Mouse (Mus musculus) kidney, adult 2 months (tissue): ENCODE results near the gene Il17rb. TPM values are rescaled to one million over a fixed set of nuclear protein-coding genes. Genes with fewer than 3 reads are reported as not detected.

Experiments used
- DNase-seq: peaks from one replicate; pipeline ENCODE4 v3.0.0; 2021
- H3K27ac ChIP-seq: fragments of 200-500 bp; 2 replicates; pipeline ENCODE4 v1.5.1; 2012; ENCODE audit warnings: low read depth, low read length, control low read depth, inconsistent platforms; ENCODE audit not compliant: insufficient read depth
- H3K27me3 ChIP-seq: fragments of 200-500 bp; replicated peaks from 2 replicates; pipeline ENCODE4 v1.6.1; 2012; ENCODE audit warnings: mild to moderate bottlenecking, moderate library complexity, low read length, inconsistent platforms; ENCODE audit not compliant: control insufficient read depth, insufficient read depth
- H3K36me3 ChIP-seq: fragments of 200-500 bp; 2 replicates; pipeline ENCODE4 v1.6.1; 2012; ENCODE audit warnings: mild to moderate bottlenecking, moderate library complexity, low read length, inconsistent platforms; ENCODE audit not compliant: control insufficient read depth, insufficient read depth
- H3K4me1 ChIP-seq: fragments of 200-500 bp; 2 replicates; pipeline ENCODE4 v1.6.1; 2011; ENCODE audit warnings: low read length; ENCODE audit not compliant: control insufficient read depth, insufficient read depth
- H3K4me3 ChIP-seq: fragments of 200-500 bp; 2 replicates; pipeline ENCODE4 v1.5.1; 2011; ENCODE audit warnings: mild to moderate bottlenecking, low read depth, low read length, control low read depth; ENCODE audit not compliant: insufficient read depth
- CTCF ChIP-seq: fragments of 200-500 bp; conservative IDR thresholded peaks from 2 replicates; pipeline ENCODE4 v1.5.1; 2011; ENCODE audit warnings: low read depth, mild to moderate bottlenecking, control low read depth, low read length, moderate library complexity, mixed read lengths; ENCODE audit not compliant: insufficient read depth, insufficient read length
- POLR2A ChIP-seq: fragments of 200-500 bp; IDR thresholded peaks from one replicate; pipeline ENCODE4 v1.6.1; 2011; ENCODE audit warnings: low read depth, low read length, control low read depth
- WGBS: fragments of 180-500 bp; shearing (Covaris S2); methylation state at CpG from one replicate; pipeline ENCODE4 v1.1.7; 2018; 5-methylcytosine and 5-hydroxymethylcytosine counted together
- polyA plus RNA-seq: library from polyadenylated mRNA; depleted of rRNA; stranded (reverse); fragments of >200 nt; gene quantifications from 2 replicates; pipeline ENCODE4 v1.2.3, GENCODE M21; 2012

Il17rb gene
- polyA plus RNA-seq, 1 experiment = 6.7 TPM

GRCm38 (mm10) chr14:29986096-29986495, 22.6 kb downstream of the Il17rb start:
- WGBS = 95% methylated on average over 4 of the region's 4 CpGs
- H3K27ac ChIP-seq = no peak overlapping the region
- H3K4me1 ChIP-seq = peaks cover 3% of the 10 kb centered on the region; the same call in 1 of the 2 replicates
- no peak for DNase-seq
- peaks cover 13% of the 10 kb centered on the region for H3K36me3 ChIP-seq
- no peak overlapping the region for H3K4me3 ChIP-seq
- H3K27me3 ChIP-seq = no peaks in the 10 kb centered on the region
- TF ChIP-seq CTCF = no peak
- TF ChIP-seq POLR2A = no peak

GRCm38 (mm10) chr14:29980447-29981205, 28.1 kb downstream of the Il17rb start:
- no peak overlapping the region for H3K27ac ChIP-seq
- TF ChIP-seq POLR2A (no peak), CTCF (peak; percentile 63)
- peak; percentile 63 for DNase-seq
- WGBS = 91% methylated on average over 10 of the region's 10 CpGs
- peaks cover 2% of the 10 kb centered on the region; the same call in 1 of the 2 replicates for H3K4me1 ChIP-seq
- peaks cover 4% of the 10 kb centered on the region; the same call in 1 of the 2 replicates for H3K36me3 ChIP-seq
- no peaks in the 10 kb centered on the region for H3K27me3 ChIP-seq
- no peak overlapping the region for H3K4me3 ChIP-seq

GRCm38 (mm10) chr14:29978254-29979204, 30.2 kb downstream of the Il17rb start, which contains the start of gene Actr8:
Gene Actr8, plus strand, starts transcription at chr14:29978337.
- WGBS = under 1% methylated on average over 44 of the region's 44 CpGs
- H3K4me1 ChIP-seq = peaks cover 2% of the 10 kb centered on the region; the same call in 1 of the 2 replicates
- TF ChIP-seq CTCF = no peak
- TF ChIP-seq POLR2A = peak; percentile 36
- peak within 1 kb of the TSS; percentile 99 for H3K4me3 ChIP-seq
- no peaks in the 10 kb centered on the region for H3K27me3 ChIP-seq
- peak within 1 kb of the TSS; percentile 99 for H3K27ac ChIP-seq
- peaks cover 2% of the 10 kb centered on the region; the same call in 1 of the 2 replicates for H3K36me3 ChIP-seq
- peak; percentile 96 for DNase-seq

- 96% methylated on average over 6 of the region's 6 CpGs for WGBS
- no peak overlapping the region for H3K4me3 ChIP-seq
- H3K27me3 ChIP-seq = no peaks in the 10 kb centered on the region
- peaks cover 4% of the 10 kb centered on the region for H3K36me3 ChIP-seq
- H3K4me1 ChIP-seq = peaks cover 2% of the 10 kb centered on the region; the same call in 1 of the 2 replicates
- H3K27ac ChIP-seq = no peak overlapping the region
- no peak for TF ChIP-seq CTCF
- TF ChIP-seq POLR2A = no peak
- DNase-seq = no peak
These were observed 31.8 kb downstream of the Il17rb start for GRCm38 (mm10) chr14:29976927-29977326.

GRCm38 (mm10) chr14:29971993-29972392, 36.7 kb downstream of the Il17rb start:
- TF ChIP-seq CTCF = no peak
- TF ChIP-seq POLR2A = no peak
- Histone ChIP-seq H3K36me3 (peaks cover 6% of the 10 kb centered on the region), H3K27me3 (no peaks in the 10 kb centered on the region), H3K4me3 (no peak overlapping the region), H3K27ac (no peak overlapping the region), H3K4me1 (peaks cover 7% of the 10 kb centered on the region; the same call in 1 of the 2 replicates)
- WGBS = 88% methylated on average over 5 of the region's 5 CpGs
- DNase-seq = no peak

- peaks cover 7% of the 10 kb centered on the region; the same call in 1 of the 2 replicates for H3K4me1 ChIP-seq
- 97% methylated on average over 7 of the region's 7 CpGs for WGBS
- no peaks in the 10 kb centered on the region for H3K27me3 ChIP-seq
- no peak for DNase-seq
- no peak overlapping the region for H3K4me3 ChIP-seq
- peaks cover 6% of the 10 kb centered on the region for H3K36me3 ChIP-seq
- TF ChIP-seq POLR2A (no peak), CTCF (no peak)
- H3K27ac ChIP-seq = no peak overlapping the region
These were observed 37.2 kb downstream of the Il17rb start for GRCm38 (mm10) chr14:29971446-29971845.
